Mouse (Mus musculus) hindbrain, embryonic 13.5 days (tissue): ENCODE results near the gene Celsr2. TPM values are rescaled to one million over a fixed set of nuclear protein-coding genes. Genes with fewer than 3 reads are reported as not detected.

Source experiments
- ATAC-seq: fragments of 200-750 bp; cut with Nextera tagmentation; 2 replicates; pipeline ENCODE4 v1.8.0; 2017; ENCODE audit warnings: moderate TSS enrichment; ENCODE audit not compliant: low FRiP score
- H3K27ac ChIP-seq: fragments of 300-500 bp; sonication (generic); 2 replicates; pipeline ENCODE4 v1.5.1; 2015; ENCODE audit warnings: inconsistent platforms, mild to moderate bottlenecking, moderate library complexity
- H3K27me3 ChIP-seq: fragments of 300-500 bp; sonication (generic); 2 replicates; pipeline ENCODE4 v1.6.1; 2015; ENCODE audit warnings: mild to moderate bottlenecking, inconsistent platforms
- H3K36me3 ChIP-seq: fragments of 300-500 bp; sonication (generic); 2 replicates; pipeline ENCODE4 v1.6.1; 2015; ENCODE audit warnings: mild to moderate bottlenecking, inconsistent platforms
- H3K4me1 ChIP-seq: fragments of 300-500 bp; sonication (generic); replicated peaks from 2 replicates; pipeline ENCODE4 v1.6.1; 2015; ENCODE audit warnings: inconsistent platforms
- H3K4me2 ChIP-seq: fragments of 300-500 bp; sonication (generic); 2 replicates; pipeline ENCODE4 v1.6.1; 2015; ENCODE audit warnings: inconsistent platforms, mild to moderate bottlenecking, moderate library complexity
- H3K4me3 ChIP-seq: fragments of 300-500 bp; sonication (generic); 2 replicates; pipeline ENCODE4 v1.5.1; 2015; ENCODE audit warnings: mild to moderate bottlenecking, inconsistent platforms
- H3K9ac ChIP-seq: fragments of 300-500 bp; sonication (generic); 2 replicates; pipeline ENCODE4 v1.6.1; 2015; ENCODE audit warnings: mild to moderate bottlenecking, inconsistent platforms
- H3K9me3 ChIP-seq: fragments of 300-500 bp; sonication (generic); 2 replicates; pipeline ENCODE4 v1.6.1; 2016; ENCODE audit warnings: inconsistent platforms
- WGBS: fragments of 180-500 bp; shearing (Covaris S2); methylation state at CpG from one replicate; pipeline ENCODE4 v1.1.7; 2015; 5-methylcytosine and 5-hydroxymethylcytosine counted together
- polyA plus RNA-seq: library from polyadenylated mRNA; unstranded; fragments of >200 nt; fragmentation: Nextera tagmentation; extraction: Ambion mirVana; gene quantifications from 2 replicates; pipeline ENCODE4 v1.2.1, GENCODE M21; 2015

Gene Celsr2
- polyA plus RNA-seq, 1 experiment from 2014 or later, result 50.5 TPM

DNA sequence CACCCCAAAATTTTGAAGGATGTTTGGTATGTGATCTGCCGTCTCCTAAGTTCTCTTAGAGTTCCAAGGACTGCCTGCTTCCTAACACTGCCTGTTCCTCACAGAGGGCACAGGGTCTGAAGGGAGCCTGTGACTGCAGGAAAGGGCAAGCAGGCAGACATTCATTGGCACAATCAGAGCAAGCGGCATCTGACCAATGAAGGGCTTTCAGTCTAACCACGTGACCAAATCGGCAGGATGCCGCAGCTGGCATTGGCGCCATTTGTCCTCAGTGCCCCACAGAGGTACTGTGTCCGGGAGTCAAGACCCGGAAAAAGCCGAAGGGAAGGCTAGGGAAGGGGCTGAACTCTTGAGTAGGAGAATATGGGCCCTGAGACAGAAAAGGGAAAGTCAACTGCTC, 48.2 kb downstream of the Celsr2 start:
- Histone ChIP-seq H3K4me1 (peaks cover 18% of the 10 kb centered on the region), H3K27ac (no peak overlapping the region; the same call in 1 of the 2 replicates), H3K9me3 (no peaks in the 10 kb centered on the region), H3K4me3 (0 out of 2 replicates have a peak overlapping the region, but pooled peaks have one; percentile 14), H3K27me3 (no peaks in the 10 kb centered on the region), H3K4me2 (peak overlapping the region; percentile 29; the same call in 1 of the 2 replicates), H3K36me3 (no peaks in the 10 kb centered on the region), H3K9ac (no peak overlapping the region)
- ATAC-seq, result peak; percentile 50; the same call in 1 of the 2 replicates
- WGBS, result 59% methylated on average over 9 of the region's 9 CpGs

DNA sequence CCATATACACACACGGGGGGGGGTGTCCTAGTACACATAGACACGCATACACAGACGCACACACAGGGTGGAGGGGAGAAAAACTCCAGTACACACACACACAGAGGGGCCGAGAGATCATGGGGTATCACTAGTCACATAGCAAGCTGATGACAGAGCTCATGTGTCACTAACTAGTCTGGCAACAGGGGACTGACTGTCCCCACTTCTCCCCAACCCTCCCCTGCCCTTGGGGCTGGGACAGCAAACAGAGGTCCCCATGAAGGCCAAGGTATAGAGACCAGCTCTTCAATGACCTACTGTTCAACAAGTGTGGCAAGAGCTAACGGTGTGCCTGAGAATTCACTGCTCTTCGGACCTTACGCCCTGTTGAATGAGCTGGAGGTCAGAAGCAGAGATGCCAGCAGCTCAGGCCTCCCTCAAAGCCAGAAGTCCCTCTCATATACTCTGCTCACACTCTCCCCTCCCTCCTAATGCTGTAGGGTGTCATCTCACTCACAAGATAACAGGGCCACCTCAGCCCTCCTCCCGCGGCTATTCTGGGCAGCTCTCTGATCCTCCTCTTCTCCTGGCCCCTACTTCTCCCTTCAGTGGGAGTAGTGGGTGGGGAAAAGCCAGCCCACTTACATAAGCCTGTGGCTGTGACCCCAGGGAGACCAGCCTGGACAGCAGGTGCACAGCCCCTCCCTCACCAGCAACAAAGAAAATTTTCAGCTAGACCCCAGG, 50.9 kb downstream of the Celsr2 start, which contains the start of gene Mybphl:
Gene Mybphl, plus strand, starts transcription at position 642 of the 726 bp plus-strand sequence.
- peaks cover 7% of the 10 kb centered on the region for H3K36me3 ChIP-seq
- 72% methylated on average over 9 of the region's 9 CpGs for WGBS
- H3K27me3 ChIP-seq, result no peaks in the 10 kb centered on the region
- peaks cover 34% of the 10 kb centered on the region for H3K4me1 ChIP-seq
- no peak within 1 kb of the TSS for H3K4me2 ChIP-seq
- H3K27ac ChIP-seq, result 0 out of 2 replicates have a peak within 1 kb of the TSS, but pooled peaks have one; percentile 5
- peak within 1 kb of the TSS; percentile 51 for H3K9ac ChIP-seq
- ATAC-seq, result no peak
- no peaks in the 10 kb centered on the region for H3K9me3 ChIP-seq
- H3K4me3 ChIP-seq, result no peak within 1 kb of the TSS

DNA sequence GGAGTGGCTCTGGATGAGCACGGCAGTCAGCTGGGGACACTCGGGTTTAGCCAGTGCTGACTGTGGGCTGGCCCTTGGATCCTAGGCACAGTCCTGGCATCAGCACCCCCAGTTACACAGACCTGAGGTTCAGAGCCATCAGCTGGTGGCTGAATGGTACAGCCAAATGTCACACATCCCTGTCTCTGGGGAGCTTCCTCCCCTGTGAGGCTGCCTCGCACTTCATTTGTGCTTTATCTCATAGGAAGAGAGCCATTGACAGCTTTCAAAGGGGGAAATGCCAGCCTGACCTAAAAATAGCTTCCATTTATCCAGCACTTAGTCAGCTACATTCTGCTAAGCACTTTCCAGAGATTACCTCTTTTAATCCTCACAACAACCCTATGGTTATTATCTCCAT, 51.7 kb downstream of the Celsr2 start:
- no peak for ATAC-seq
- Histone ChIP-seq H3K4me2 (no peak overlapping the region), H3K9ac (no peak overlapping the region), H3K36me3 (peaks cover 9% of the 10 kb centered on the region), H3K27ac (0 out of 2 replicates have a peak overlapping the region, but pooled peaks have one; percentile 5), H3K27me3 (no peaks in the 10 kb centered on the region), H3K9me3 (no peaks in the 10 kb centered on the region), H3K4me1 (peaks cover 34% of the 10 kb centered on the region), H3K4me3 (no peak overlapping the region)
- WGBS, result 67% methylated on average over 3 of the region's 3 CpGs

DNA sequence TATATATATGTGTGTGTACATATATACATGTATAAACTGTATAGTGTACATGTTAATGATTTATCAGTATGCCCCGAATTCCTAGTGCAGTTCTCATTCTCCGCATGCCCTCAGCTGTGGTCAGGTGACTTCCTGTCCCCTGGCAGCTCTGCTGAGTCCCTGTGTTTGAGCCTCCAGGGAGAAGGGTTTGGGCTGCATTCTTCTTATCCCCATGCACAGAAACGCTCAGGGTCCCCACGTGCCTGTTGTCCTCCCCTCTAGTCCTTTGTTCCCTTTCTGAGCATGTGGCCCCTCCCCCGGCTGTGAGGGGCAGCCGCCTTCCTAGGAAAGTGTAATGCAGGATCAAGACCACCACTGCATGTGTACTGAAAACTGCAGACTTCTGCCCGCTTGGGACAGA, 54.5 kb downstream of the Celsr2 start:
- Histone ChIP-seq H3K27me3 (no peaks in the 10 kb centered on the region), H3K9ac (0 out of 2 replicates have a peak overlapping the region, but pooled peaks have one; percentile 35), H3K4me3 (no peak overlapping the region), H3K4me1 (peaks cover 27% of the 10 kb centered on the region), H3K36me3 (peaks cover 37% of the 10 kb centered on the region), H3K4me2 (no peak overlapping the region), H3K9me3 (no peaks in the 10 kb centered on the region), H3K27ac (peak overlapping the region; percentile 44; the same call in 1 of the 2 replicates)
- 6% methylated on average over 7 of the region's 7 CpGs for WGBS
- ATAC-seq, result peak; percentile 19; the same call in 1 of the 2 replicates

DNA sequence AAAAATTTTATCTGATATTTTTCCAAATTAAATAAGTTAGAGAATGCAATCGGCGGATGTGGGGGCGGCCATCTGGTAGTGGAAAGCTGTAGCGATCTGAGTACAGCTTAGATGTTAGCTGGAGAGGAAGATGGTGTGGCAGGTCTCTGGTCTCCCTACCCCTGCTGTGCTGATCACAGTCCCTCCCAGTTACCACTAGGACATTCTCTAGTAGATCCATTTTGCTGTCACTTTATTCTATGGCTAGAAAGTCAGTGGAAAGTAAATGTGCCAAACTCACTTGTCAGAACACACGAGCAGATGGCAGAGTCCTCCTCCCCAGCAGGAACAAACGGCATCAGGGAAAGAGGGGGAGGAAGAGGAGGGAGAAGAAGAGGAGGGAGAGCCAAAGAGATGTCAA, 56.9 kb downstream of the Celsr2 start:
- no peaks in the 10 kb centered on the region for H3K9me3 ChIP-seq
- 81% methylated on average over 6 of the region's 6 CpGs for WGBS
- ATAC-seq, result no peak
- no peak overlapping the region for H3K9ac ChIP-seq
- no peak overlapping the region for H3K27ac ChIP-seq
- no peak overlapping the region for H3K4me2 ChIP-seq
- peaks cover 61% of the 10 kb centered on the region for H3K36me3 ChIP-seq
- peaks cover 16% of the 10 kb centered on the region for H3K4me1 ChIP-seq
- no peak overlapping the region for H3K4me3 ChIP-seq
- H3K27me3 ChIP-seq, result no peaks in the 10 kb centered on the region

DNA sequence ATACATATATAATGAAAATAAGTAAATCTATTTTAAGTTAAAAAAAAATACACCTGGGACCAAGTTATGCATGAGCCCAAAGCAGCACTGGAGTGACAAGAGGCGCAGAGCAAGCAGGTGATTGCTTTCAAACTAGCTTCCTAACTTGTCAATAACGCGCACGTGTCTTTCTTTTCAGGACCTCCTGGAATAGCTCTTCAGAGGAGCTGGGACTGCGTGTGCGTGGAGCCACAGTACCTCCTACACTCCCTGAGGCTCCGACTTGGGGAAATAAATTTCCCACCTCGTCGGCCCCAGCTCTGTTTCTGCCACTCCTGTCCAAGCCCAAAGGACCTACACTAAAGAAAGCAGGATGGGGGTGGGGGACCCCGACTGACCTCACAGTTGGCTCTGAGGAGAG, 58.3 kb downstream of the Celsr2 start:
- H3K27me3 ChIP-seq, result no peaks in the 10 kb centered on the region
- no peak overlapping the region for H3K4me3 ChIP-seq
- H3K4me1 ChIP-seq, result peaks cover 15% of the 10 kb centered on the region
- H3K36me3 ChIP-seq, result peaks cover 71% of the 10 kb centered on the region
- no peak overlapping the region for H3K9ac ChIP-seq
- H3K4me2 ChIP-seq, result no peak overlapping the region
- no peaks in the 10 kb centered on the region for H3K9me3 ChIP-seq
- ATAC-seq, result no peak
- WGBS, result 93% methylated on average over 10 of the region's 10 CpGs
- H3K27ac ChIP-seq, result no peak overlapping the region

DNA sequence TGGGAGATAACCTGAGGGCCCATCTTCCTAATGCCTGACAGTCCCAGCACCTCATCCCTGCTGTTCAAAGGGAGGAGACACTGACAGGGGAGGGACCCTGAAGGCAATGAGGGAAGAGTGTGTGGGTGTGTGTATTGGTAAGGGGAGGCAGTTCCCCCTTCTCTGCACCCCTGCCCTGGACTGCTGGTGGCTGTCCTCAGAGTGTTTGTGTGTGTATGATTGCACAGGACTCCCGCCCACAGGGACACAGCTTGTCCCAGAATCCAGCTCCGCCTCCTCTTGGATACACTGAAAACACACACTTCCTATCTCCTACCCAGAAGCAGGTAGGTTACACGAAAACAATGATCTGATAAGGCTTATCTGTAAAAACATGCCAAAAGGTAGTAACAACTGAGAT, 60.1 kb downstream of the Celsr2 start:
- Histone ChIP-seq H3K27ac (no peak overlapping the region), H3K4me1 (peaks cover 6% of the 10 kb centered on the region), H3K4me3 (no peak overlapping the region), H3K27me3 (no peaks in the 10 kb centered on the region), H3K9ac (no peak overlapping the region), H3K9me3 (no peaks in the 10 kb centered on the region), H3K4me2 (no peak overlapping the region), H3K36me3 (peaks cover 86% of the 10 kb centered on the region)
- no peak for ATAC-seq
- 93% methylated on average over 3 of the region's 3 CpGs for WGBS

DNA sequence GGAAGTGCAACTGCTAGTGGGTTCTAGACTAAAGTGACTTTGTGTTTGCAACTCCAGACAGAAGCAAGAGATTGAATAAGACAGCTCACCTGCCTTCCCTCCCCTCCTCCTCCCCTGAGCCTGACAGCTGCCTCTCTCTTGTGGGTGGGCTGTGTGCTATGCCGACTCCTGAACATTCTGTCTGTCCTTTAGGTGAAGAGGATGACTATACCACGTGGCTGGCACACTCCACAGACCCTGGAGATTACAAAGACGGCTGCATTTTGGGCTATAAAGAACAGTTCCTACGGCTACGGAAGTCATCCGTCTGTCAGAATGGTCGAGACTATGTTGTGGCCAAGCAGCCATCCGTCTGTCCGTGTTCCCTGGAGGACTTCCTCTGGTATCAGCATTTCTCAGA, 67.0 kb downstream of the Celsr2 start:
- H3K4me2 ChIP-seq, result no peak overlapping the region
- no peak overlapping the region for H3K4me3 ChIP-seq
- ATAC-seq, result no peak
- H3K27me3 ChIP-seq, result no peaks in the 10 kb centered on the region
- peaks cover 85% of the 10 kb centered on the region for H3K36me3 ChIP-seq
- H3K27ac ChIP-seq, result no peak overlapping the region
- WGBS, result 82% methylated on average over 9 of the region's 9 CpGs
- H3K4me1 ChIP-seq, result no peaks in the 10 kb centered on the region
- no peaks in the 10 kb centered on the region for H3K9me3 ChIP-seq
- H3K9ac ChIP-seq, result no peak overlapping the region

DNA sequence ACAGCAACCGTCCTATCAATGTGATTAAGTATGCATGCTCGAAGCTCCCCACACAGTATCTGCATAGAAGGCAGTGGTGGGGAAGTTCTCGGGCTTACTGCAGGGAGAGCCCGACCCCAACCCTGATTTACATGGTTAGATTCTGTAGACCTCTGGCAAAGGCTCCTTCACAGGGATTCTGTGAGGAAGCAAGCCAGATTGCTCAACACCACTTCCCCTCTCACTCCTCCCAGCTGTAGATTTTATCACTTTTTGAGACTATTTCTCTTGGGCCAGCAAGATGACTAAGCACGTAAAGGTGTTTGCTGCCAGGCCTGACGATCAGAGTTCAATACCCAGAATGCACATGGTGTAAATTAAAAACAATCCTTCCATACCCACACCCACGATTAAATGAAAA, 69.5 kb downstream of the Celsr2 start:
- WGBS, result 94% methylated on average over 7 of the region's 7 CpGs
- H3K9ac ChIP-seq, result no peak overlapping the region
- peaks cover 89% of the 10 kb centered on the region for H3K36me3 ChIP-seq
- no peak overlapping the region for H3K4me3 ChIP-seq
- no peaks in the 10 kb centered on the region for H3K4me1 ChIP-seq
- H3K27me3 ChIP-seq, result no peaks in the 10 kb centered on the region
- no peak overlapping the region for H3K27ac ChIP-seq
- no peak overlapping the region for H3K4me2 ChIP-seq
- no peak for ATAC-seq
- no peaks in the 10 kb centered on the region for H3K9me3 ChIP-seq

DNA sequence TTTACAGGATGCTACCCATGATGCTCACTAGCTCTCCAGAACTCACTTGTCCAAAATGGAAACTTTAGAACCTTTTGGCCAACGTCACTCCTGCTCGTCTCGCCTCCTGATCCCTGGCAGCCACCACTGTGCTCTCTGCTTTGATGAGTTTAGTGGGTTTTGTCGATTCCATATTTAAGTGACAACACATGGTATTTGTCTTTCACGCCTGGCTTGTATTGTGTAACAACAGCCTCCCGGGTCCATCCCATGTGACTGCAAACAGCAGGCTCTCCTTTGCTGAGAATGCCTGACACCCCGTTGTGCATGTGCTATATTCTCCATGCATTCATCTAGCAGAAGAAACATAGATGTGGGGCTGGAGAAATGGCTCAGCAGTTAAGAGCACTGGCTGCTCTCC, 73.2 kb downstream of the Celsr2 start:
- H3K27me3 ChIP-seq, result no peaks in the 10 kb centered on the region
- peaks cover 88% of the 10 kb centered on the region for H3K36me3 ChIP-seq
- no peaks in the 10 kb centered on the region for H3K9me3 ChIP-seq
- H3K9ac ChIP-seq, result no peak overlapping the region
- no peak for ATAC-seq
- H3K4me3 ChIP-seq, result no peak overlapping the region
- H3K4me1 ChIP-seq, result no peaks in the 10 kb centered on the region
- no peak overlapping the region for H3K27ac ChIP-seq
- no peak overlapping the region for H3K4me2 ChIP-seq
- WGBS, result 82% methylated on average over 7 of the region's 7 CpGs

DNA sequence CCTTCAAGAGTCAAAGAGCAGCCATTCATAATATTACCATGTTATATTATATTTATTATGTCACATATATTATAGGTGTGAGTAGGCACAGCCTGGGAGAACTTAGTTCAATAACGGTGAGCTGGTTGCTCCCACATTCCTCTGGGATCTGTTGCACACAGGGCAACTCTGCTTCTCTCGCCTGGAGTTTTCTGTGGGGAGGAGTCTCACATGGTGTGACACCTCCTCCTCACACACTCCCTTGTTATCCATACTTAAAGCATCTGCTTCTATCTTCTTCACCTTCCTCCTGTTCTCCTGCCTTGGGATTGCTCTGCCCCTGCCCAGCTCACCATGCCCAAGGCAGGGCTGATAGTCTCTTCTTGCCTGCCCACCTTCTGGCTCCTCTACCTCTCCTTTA, 74.3 kb downstream of the Celsr2 start:
- Histone ChIP-seq H3K27ac (no peak overlapping the region), H3K9me3 (no peaks in the 10 kb centered on the region), H3K4me2 (no peak overlapping the region), H3K4me3 (no peak overlapping the region), H3K27me3 (no peaks in the 10 kb centered on the region), H3K36me3 (peaks cover 81% of the 10 kb centered on the region), H3K4me1 (no peaks in the 10 kb centered on the region), H3K9ac (no peak overlapping the region)
- ATAC-seq, result no peak
- WGBS, result 91% methylated on average over 2 of the region's 2 CpGs
